Mouse (Mus musculus) midbrain, postnatal 0 days (tissue): ENCODE measurements at regions not wholly inside any gene's neighbourhood (a gene's known extent, or its start where the extent isn't known, plus 50 kb on each side); places are given as distances from the start of the nearest gene placed in this dataset.

ENCODE experiments used
- ATAC-seq: fragments of 200-750 bp; cut with Nextera tagmentation; 2 replicates; pipeline ENCODE4 v1.8.0; 2017; ENCODE audit warnings: moderate number of reproducible peaks, mild to moderate bottlenecking, moderate TSS enrichment, moderate library complexity; ENCODE audit not compliant: low FRiP score
- DNase-seq: peaks from one replicate; pipeline ENCODE4 v3.0.0-alpha.2; 2015; ENCODE audit warnings: low spot score
- H3K27ac ChIP-seq: fragments of 300-500 bp; sonication (generic); 2 replicates; pipeline ENCODE4 v1.5.1; 2014; ENCODE audit warnings: low read depth, mild to moderate bottlenecking, low read length, mixed read lengths
- H3K27me3 ChIP-seq: fragments of 300-500 bp; sonication (generic); 2 replicates; pipeline ENCODE4 v1.6.1; 2014; ENCODE audit warnings: low read length, control low read depth, mixed read lengths; ENCODE audit not compliant: insufficient read depth
- H3K36me3 ChIP-seq: fragments of 300-500 bp; sonication (generic); 2 replicates; pipeline ENCODE4 v1.6.1; 2014; ENCODE audit warnings: low read length, control low read depth, mixed read lengths; ENCODE audit not compliant: insufficient read depth
- H3K4me1 ChIP-seq: fragments of 300-500 bp; sonication (generic); 2 replicates; pipeline ENCODE4 v1.6.1; 2014; ENCODE audit warnings: mild to moderate bottlenecking, control low read depth, antibody characterized with exemption, low read length, mixed read lengths; ENCODE audit not compliant: insufficient read depth
- H3K4me2 ChIP-seq: fragments of 300-500 bp; sonication (generic); 2 replicates; pipeline ENCODE4 v1.6.1; 2014; ENCODE audit warnings: low read depth, mild to moderate bottlenecking, low read length, mixed read lengths; ENCODE audit not compliant: poor library complexity, severe bottlenecking
- H3K4me3 ChIP-seq: fragments of 300-500 bp; sonication (generic); 2 replicates; pipeline ENCODE4 v1.5.1; 2014; ENCODE audit warnings: low read depth, mild to moderate bottlenecking, low read length, moderate library complexity
- H3K9ac ChIP-seq: fragments of 300-500 bp; sonication (generic); replicated peaks from 2 replicates; pipeline ENCODE4 v1.6.1; 2014; ENCODE audit warnings: mild to moderate bottlenecking, low read length, moderate library complexity, mixed read lengths; ENCODE audit not compliant: poor library complexity, severe bottlenecking
- H3K9me3 ChIP-seq: fragments of 300-500 bp; sonication (generic); 2 replicates; pipeline ENCODE4 v1.6.1; 2016; ENCODE audit warnings: low read length, control low read depth
- CTCF ChIP-seq: IDR thresholded peaks from 2 replicates; pipeline ENCODE4 v1.5.1; 2016; ENCODE audit warnings: antibody characterized with exemption, mild to moderate bottlenecking
- WGBS: fragments of 180-500 bp; shearing (Covaris S2); extraction: QIAGEN DNeasy Blood & Tissue Kit; methylation state at CpG from one replicate; pipeline ENCODE4 v1.1.7; 2014; 5-methylcytosine and 5-hydroxymethylcytosine counted together

- peak overlapping the region; percentile 1; the same call in 1 of the 2 replicates for H3K27ac ChIP-seq
- H3K36me3 ChIP-seq: no peaks in the 10 kb centered on the region
- no peaks in the 10 kb centered on the region for H3K9me3 ChIP-seq
- ATAC-seq (peak; percentile 72; the same call in 1 of the 2 replicates), DNase-seq (peak; percentile 64)
- no peak overlapping the region for H3K4me2 ChIP-seq
- H3K27me3 ChIP-seq: no peaks in the 10 kb centered on the region
- H3K4me3 ChIP-seq: no peak overlapping the region
- TF ChIP-seq CTCF: no peak
- H3K4me1 ChIP-seq: peaks cover 3% of the 10 kb centered on the region; the same call in 1 of the 2 replicates
- 13% methylated on average over 10 of the region's 10 CpGs for WGBS
- H3K9ac ChIP-seq: no peak overlapping the region
Measured at GRCm38 (mm10) chr13:69987181-69987580, 185.0 kb downstream of the Med10 start.

- no peaks in the 10 kb centered on the region for H3K27me3 ChIP-seq
- H3K9me3 ChIP-seq: no peaks in the 10 kb centered on the region
- H3K36me3 ChIP-seq: no peaks in the 10 kb centered on the region
- no peak overlapping the region for H3K9ac ChIP-seq
- H3K4me1 ChIP-seq: peaks cover 3% of the 10 kb centered on the region; the same call in 1 of the 2 replicates
- no peak overlapping the region for H3K27ac ChIP-seq
- TF ChIP-seq CTCF: no peak
- H3K4me2 ChIP-seq: no peak overlapping the region
- no peak overlapping the region for H3K4me3 ChIP-seq
- DNase-seq: peak; percentile 71
- ATAC-seq: no peak
- 31% methylated on average over 4 of the region's 4 CpGs for WGBS
Measured at GRCm38 (mm10) chr13:69988319-69988718, 186.1 kb downstream of the Med10 start.

- ATAC-seq (peak; percentile 50), DNase-seq (peak; percentile 54)
- no peaks in the 10 kb centered on the region for H3K27me3 ChIP-seq
- peak; percentile 89 for TF ChIP-seq CTCF
- no peak overlapping the region; the same call in 1 of the 2 replicates for H3K9ac ChIP-seq
- no peaks in the 10 kb centered on the region for H3K36me3 ChIP-seq
- WGBS: 24% methylated on average over 11 of the region's 11 CpGs
- H3K4me2 ChIP-seq: peak overlapping the region; percentile 7
- H3K4me3 ChIP-seq: no peak overlapping the region
- H3K27ac ChIP-seq: no peak overlapping the region
- no peaks in the 10 kb centered on the region for H3K9me3 ChIP-seq
- peaks cover 3% of the 10 kb centered on the region; the same call in 1 of the 2 replicates for H3K4me1 ChIP-seq
Measured at GRCm38 (mm10) chr13:69991253-69991891, 189.2 kb downstream of the Med10 start.

GRCm38 (mm10) chr13:69991892-69992261 lies 189.7 kb downstream of the Med10 start:
- 0 out of 2 replicates have a peak, but pooled peaks have one; percentile 1 for ATAC-seq
- no peak for DNase-seq
- H3K27ac ChIP-seq: no peak overlapping the region
- H3K4me2 ChIP-seq: peak overlapping the region; percentile 7
- no peak for TF ChIP-seq CTCF
- 30% methylated on average over 14 of the region's 14 CpGs for WGBS
- no peaks in the 10 kb centered on the region for H3K9me3 ChIP-seq
- H3K27me3 ChIP-seq: no peaks in the 10 kb centered on the region
- no peak overlapping the region for H3K4me3 ChIP-seq
- H3K9ac ChIP-seq: no peak overlapping the region; the same call in 1 of the 2 replicates
- peaks cover 3% of the 10 kb centered on the region; the same call in 1 of the 2 replicates for H3K4me1 ChIP-seq
- H3K36me3 ChIP-seq: no peaks in the 10 kb centered on the region

GRCm38 (mm10) chr13:70003591-70003990 lies 201.4 kb downstream of the Med10 start:
- Histone ChIP-seq H3K4me1 (no peaks in the 10 kb centered on the region), H3K27me3 (no peaks in the 10 kb centered on the region), H3K36me3 (no peaks in the 10 kb centered on the region), H3K4me3 (no peak overlapping the region), H3K9me3 (no peaks in the 10 kb centered on the region), H3K4me2 (no peak overlapping the region), H3K9ac (no peak overlapping the region), H3K27ac (no peak overlapping the region)
- no peak for TF ChIP-seq CTCF
- ATAC-seq: no peak
- DNase-seq: no peak
- 86% methylated on average over 15 of the region's 15 CpGs for WGBS

- ATAC-seq: no peak; the same call in 1 of the 2 replicates
- Histone ChIP-seq H3K4me1 (no peaks in the 10 kb centered on the region), H3K36me3 (no peaks in the 10 kb centered on the region), H3K27me3 (no peaks in the 10 kb centered on the region), H3K9ac (no peak overlapping the region), H3K9me3 (no peaks in the 10 kb centered on the region), H3K27ac (no peak overlapping the region), H3K4me2 (no peak overlapping the region), H3K4me3 (no peak overlapping the region)
- DNase-seq: peak; percentile 28
- 0 out of 2 replicates have a peak, but pooled peaks have one; percentile 7 for TF ChIP-seq CTCF
- WGBS: 40% methylated on average over 3 of the region's 3 CpGs
Measured at GRCm38 (mm10) chr13:70012123-70012522, 209.9 kb downstream of the Med10 start.
